Mouse (Mus musculus): ENCODE results near the gene Fanca. TPM values are rescaled to one million over a fixed set of nuclear protein-coding genes. Genes with fewer than 3 reads are reported as not detected.

Gene Fanca
- polyA plus RNA-seq, 1 experiment from 2014 or later = 20.9 TPM

- peaks cover 36% of the 10 kb centered on the region for H3K4me1 ChIP-seq
- H3K9me3 ChIP-seq (replicated peaks) = no peaks in the 10 kb centered on the region
- H3K27me3 ChIP-seq = no peaks in the 10 kb centered on the region
- 0 out of 2 replicates have a peak overlapping the region, but pooled peaks have one; percentile 25 for H3K9ac ChIP-seq
- H3K4me2 ChIP-seq (replicated peaks) = peak overlapping the region; percentile 98; the same call in 1 of the 2 replicates
- 0 out of 2 replicates have a peak overlapping the region, but pooled peaks have one; percentile 7 for H3K4me3 ChIP-seq
- ATAC-seq (ENCODE audit: low FRiP score) = no peak
- H3K27ac ChIP-seq = peak overlapping the region; percentile 44; the same call in 1 of the 2 replicates
- 65% methylated on average over 3 of the region's 3 CpGs for WGBS
- peaks cover 56% of the 10 kb centered on the region for H3K36me3 ChIP-seq
These were observed 61.3 kb downstream of the Fanca start for GRCm38 (mm10) chr8:123257114-123257513.

- Histone ChIP-seq H3K9ac (peak overlapping the region; percentile 92), H3K4me1 (peaks cover 36% of the 10 kb centered on the region), H3K4me2 (replicated peaks) (peak overlapping the region; percentile 98), H3K9me3 (replicated peaks) (no peaks in the 10 kb centered on the region), H3K36me3 (peaks cover 58% of the 10 kb centered on the region), H3K27me3 (no peaks in the 10 kb centered on the region), H3K27ac (no peak overlapping the region), H3K4me3 (peak overlapping the region; percentile 75)
- ATAC-seq (ENCODE audit: low FRiP score) = no peak
- 67% methylated on average over 6 of the region's 6 CpGs for WGBS
These were observed 63.2 kb downstream of the Fanca start for GRCm38 (mm10) chr8:123255170-123255569.

GRCm38 (mm10) chr8:123254099-123254885, 64.1 kb downstream of the Fanca start, which contains the start of the genes Zfp276 and Vps9d1:
Gene Zfp276 (plus strand): TSS chr8:123254195.
Gene Vps9d1 (minus strand): TSS chr8:123254348.
- peak within 1 kb of the TSS; percentile 82 for H3K27ac ChIP-seq
- H3K27me3 ChIP-seq = no peaks in the 10 kb centered on the region
- H3K9ac ChIP-seq = peak within 1 kb of the TSS; percentile 92
- ATAC-seq (ENCODE audit: low FRiP score) = peak; percentile 93
- peak within 1 kb of the TSS; percentile 75 for H3K4me3 ChIP-seq
- no peaks in the 10 kb centered on the region for H3K9me3 ChIP-seq (replicated peaks)
- peak within 1 kb of the TSS; percentile 98 for H3K4me2 ChIP-seq (replicated peaks)
- under 1% methylated on average over 87 of the region's 99 CpGs for WGBS
- peaks cover 58% of the 10 kb centered on the region for H3K36me3 ChIP-seq
- H3K4me1 ChIP-seq = peaks cover 36% of the 10 kb centered on the region

GRCm38 (mm10) chr8:123253451-123254098, 64.8 kb downstream of the Fanca start:
- Histone ChIP-seq H3K27ac (peak overlapping the region; percentile 82), H3K9ac (peak overlapping the region; percentile 92), H3K9me3 (replicated peaks) (no peaks in the 10 kb centered on the region), H3K4me1 (peaks cover 36% of the 10 kb centered on the region), H3K27me3 (no peaks in the 10 kb centered on the region), H3K4me2 (replicated peaks) (peak overlapping the region; percentile 98), H3K4me3 (peak overlapping the region; percentile 75), H3K36me3 (peaks cover 58% of the 10 kb centered on the region)
- ATAC-seq (ENCODE audit: low FRiP score) = peak; percentile 70
- WGBS = 2% methylated on average over 33 of the region's 40 CpGs

DNA sequence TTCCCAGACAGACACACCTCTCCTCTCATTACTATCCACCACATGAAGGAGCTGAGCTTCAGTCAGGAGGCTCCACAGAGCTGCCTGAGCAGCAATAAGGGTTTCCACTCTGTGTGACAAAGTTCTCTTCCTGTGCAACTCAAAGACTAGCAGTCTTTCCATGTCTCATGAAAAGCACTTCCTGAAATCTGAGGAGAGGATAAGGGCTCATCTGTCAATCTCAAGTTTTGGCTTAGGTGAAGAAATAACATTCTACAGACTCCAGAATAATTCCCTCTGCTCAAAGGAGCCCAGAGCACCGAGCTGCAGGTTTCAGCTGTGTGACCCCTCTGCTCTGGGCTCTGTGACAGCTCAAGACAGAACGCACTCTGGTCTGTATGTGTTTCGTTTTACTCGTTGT, 65.5 kb downstream of the Fanca start:
- no peak for ATAC-seq (ENCODE audit: low FRiP score)
- peak overlapping the region; percentile 75 for H3K4me3 ChIP-seq
- no peaks in the 10 kb centered on the region for H3K9me3 ChIP-seq (replicated peaks)
- H3K4me1 ChIP-seq = peaks cover 36% of the 10 kb centered on the region
- H3K36me3 ChIP-seq = peaks cover 58% of the 10 kb centered on the region
- peak overlapping the region; percentile 82; the same call in 1 of the 2 replicates for H3K27ac ChIP-seq
- 64% methylated on average over 4 of the region's 4 CpGs for WGBS
- H3K4me2 ChIP-seq (replicated peaks) = peak overlapping the region; percentile 98
- H3K9ac ChIP-seq = peak overlapping the region; percentile 92
- no peaks in the 10 kb centered on the region for H3K27me3 ChIP-seq

DNA sequence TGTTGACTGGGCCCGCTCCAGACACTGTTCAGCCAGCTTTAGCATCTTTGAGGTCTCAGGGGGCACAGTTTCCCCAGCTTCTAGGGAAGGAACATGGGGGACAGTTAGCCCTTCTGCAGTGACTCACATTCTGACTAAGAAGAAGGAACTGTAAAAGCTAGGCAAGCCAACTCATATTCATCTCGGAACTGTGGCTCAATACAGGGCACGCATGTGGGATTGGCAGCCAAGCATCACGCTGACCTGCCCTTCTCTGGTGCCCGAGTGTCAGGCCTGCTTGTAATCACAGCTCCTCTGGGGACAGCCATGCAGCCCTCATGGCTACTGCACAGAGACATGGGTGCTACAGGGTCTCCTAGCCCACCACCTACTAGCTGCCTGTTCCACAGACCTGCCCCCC, 67.4 kb downstream of the Fanca start:
- Histone ChIP-seq H3K27me3 (no peaks in the 10 kb centered on the region), H3K9ac (no peak overlapping the region), H3K9me3 (replicated peaks) (no peaks in the 10 kb centered on the region), H3K4me3 (no peak overlapping the region), H3K4me1 (peaks cover 26% of the 10 kb centered on the region), H3K27ac (no peak overlapping the region), H3K36me3 (peaks cover 62% of the 10 kb centered on the region), H3K4me2 (replicated peaks) (no peak overlapping the region)
- ATAC-seq (ENCODE audit: low FRiP score) = no peak
- 91% methylated on average over 5 of the region's 5 CpGs for WGBS

DNA sequence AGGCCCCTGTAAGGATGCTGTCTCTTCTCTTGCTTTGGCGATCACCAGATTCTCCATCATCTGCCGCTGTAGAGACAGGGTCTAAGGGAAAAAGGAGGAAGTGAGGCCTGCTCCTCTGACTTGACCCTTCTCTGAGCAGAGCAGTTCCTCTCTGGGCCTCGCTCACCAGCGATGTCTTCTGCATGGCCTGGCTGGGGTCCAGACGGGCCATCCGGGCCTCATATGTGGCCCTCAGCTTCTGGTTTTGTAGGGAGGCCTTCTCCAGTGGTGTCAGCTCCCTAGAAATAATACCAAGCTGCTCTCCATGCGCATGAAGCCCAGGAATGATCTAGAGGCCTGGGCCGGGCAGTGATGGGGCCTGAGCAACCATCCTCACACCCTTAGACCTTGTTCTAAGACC, 69.8 kb downstream of the Fanca start:
- Histone ChIP-seq H3K4me3 (no peak overlapping the region), H3K27ac (no peak overlapping the region), H3K9me3 (replicated peaks) (no peaks in the 10 kb centered on the region), H3K27me3 (no peaks in the 10 kb centered on the region), H3K36me3 (peaks cover 85% of the 10 kb centered on the region), H3K4me2 (replicated peaks) (no peak overlapping the region), H3K4me1 (peaks cover 13% of the 10 kb centered on the region), H3K9ac (no peak overlapping the region)
- 93% methylated on average over 8 of the region's 8 CpGs for WGBS
- ATAC-seq (ENCODE audit: low FRiP score) = no peak

GRCm38 (mm10) chr8:123247748-123248147, 70.6 kb downstream of the Fanca start:
- peaks cover 93% of the 10 kb centered on the region for H3K36me3 ChIP-seq
- 95% methylated on average over 6 of the region's 6 CpGs for WGBS

DNA sequence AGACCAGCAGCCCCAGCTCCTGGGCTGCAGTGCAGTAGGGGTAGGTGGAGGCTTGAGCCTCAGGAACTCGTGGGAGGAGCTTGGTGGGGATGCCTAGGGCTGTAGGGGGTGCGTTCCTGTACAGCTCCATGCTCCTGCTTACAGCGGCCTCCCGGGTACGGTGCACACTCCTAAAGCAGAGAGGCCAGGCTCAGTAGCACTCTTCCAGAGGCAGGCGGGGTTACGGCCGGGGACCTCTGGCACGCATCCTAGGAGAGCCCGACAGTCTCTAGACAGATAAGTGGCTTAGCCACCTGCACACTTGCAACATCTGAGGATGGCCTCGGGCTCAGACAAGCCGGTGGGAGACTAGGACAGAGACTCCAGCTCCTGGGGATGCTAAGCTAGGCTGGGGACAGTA, 72.8 kb downstream of the Fanca start:
- ATAC-seq (ENCODE audit: low FRiP score) = no peak
- H3K36me3 ChIP-seq = peaks cover 94% of the 10 kb centered on the region

More at GRCm38 (mm10) chr8:123247748-123248147, 70.6 kb downstream of the Fanca start:
- Histone ChIP-seq H3K27ac (no peak overlapping the region), H3K4me1 (peaks cover 5% of the 10 kb centered on the region), H3K27me3 (no peaks in the 10 kb centered on the region), H3K4me2 (replicated peaks) (no peak overlapping the region), H3K4me3 (no peak overlapping the region), H3K9me3 (replicated peaks) (no peaks in the 10 kb centered on the region), H3K9ac (no peak overlapping the region)
- ATAC-seq (ENCODE audit: low FRiP score) = no peak

GRCm38 (mm10) chr8:123244382-123244781, 74.0 kb downstream of the Fanca start:
- no peaks in the 10 kb centered on the region for H3K27me3 ChIP-seq
- H3K4me1 ChIP-seq = no peaks in the 10 kb centered on the region
- H3K4me3 ChIP-seq = no peak overlapping the region
- no peaks in the 10 kb centered on the region for H3K9me3 ChIP-seq (replicated peaks)
- no peak overlapping the region for H3K4me2 ChIP-seq (replicated peaks)
- ATAC-seq (ENCODE audit: low FRiP score) = no peak
- H3K36me3 ChIP-seq = peaks cover 83% of the 10 kb centered on the region
- WGBS = 91% methylated on average over 4 of the region's 4 CpGs
- no peak overlapping the region for H3K9ac ChIP-seq
- no peak overlapping the region for H3K27ac ChIP-seq

More for the DNA sequence above, 72.8 kb downstream of the Fanca start:
- H3K4me1 ChIP-seq = no peaks in the 10 kb centered on the region
- H3K9me3 ChIP-seq (replicated peaks) = no peaks in the 10 kb centered on the region
- no peak overlapping the region for H3K9ac ChIP-seq
- no peak overlapping the region for H3K4me2 ChIP-seq (replicated peaks)
- WGBS = 92% methylated on average over 12 of the region's 12 CpGs
- no peaks in the 10 kb centered on the region for H3K27me3 ChIP-seq
- H3K4me3 ChIP-seq = no peak overlapping the region
- H3K27ac ChIP-seq = no peak overlapping the region

DNA sequence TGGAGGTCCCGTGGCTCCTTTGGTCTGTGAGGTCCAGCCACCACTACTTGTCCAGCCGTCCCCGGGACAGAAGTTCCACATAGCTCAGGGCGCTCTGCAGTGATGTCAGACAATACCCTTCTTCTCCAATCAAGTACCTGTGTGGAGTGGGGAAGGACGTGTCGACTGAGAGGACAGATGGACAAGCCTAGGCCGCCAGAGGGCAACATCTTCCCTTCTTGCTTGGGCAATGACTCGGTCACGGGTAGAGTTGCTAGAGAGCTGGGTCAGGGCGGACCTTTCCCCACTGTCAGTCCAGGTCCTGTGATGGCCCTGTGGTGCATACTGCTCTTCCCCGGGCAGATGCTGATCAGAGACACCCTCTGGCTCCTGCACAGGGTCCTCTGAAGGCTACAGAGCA, 75.3 kb downstream of the Fanca start:
- no peak overlapping the region for H3K27ac ChIP-seq
- H3K9me3 ChIP-seq (replicated peaks) = no peaks in the 10 kb centered on the region
- no peak overlapping the region for H3K9ac ChIP-seq
- WGBS = 71% methylated on average over 11 of the region's 11 CpGs
- ATAC-seq (ENCODE audit: low FRiP score) = no peak
- H3K36me3 ChIP-seq = peaks cover 70% of the 10 kb centered on the region
- no peak overlapping the region for H3K4me2 ChIP-seq (replicated peaks)
- no peak overlapping the region for H3K4me3 ChIP-seq
- H3K4me1 ChIP-seq = no peaks in the 10 kb centered on the region
- H3K27me3 ChIP-seq = no peaks in the 10 kb centered on the region

DNA sequence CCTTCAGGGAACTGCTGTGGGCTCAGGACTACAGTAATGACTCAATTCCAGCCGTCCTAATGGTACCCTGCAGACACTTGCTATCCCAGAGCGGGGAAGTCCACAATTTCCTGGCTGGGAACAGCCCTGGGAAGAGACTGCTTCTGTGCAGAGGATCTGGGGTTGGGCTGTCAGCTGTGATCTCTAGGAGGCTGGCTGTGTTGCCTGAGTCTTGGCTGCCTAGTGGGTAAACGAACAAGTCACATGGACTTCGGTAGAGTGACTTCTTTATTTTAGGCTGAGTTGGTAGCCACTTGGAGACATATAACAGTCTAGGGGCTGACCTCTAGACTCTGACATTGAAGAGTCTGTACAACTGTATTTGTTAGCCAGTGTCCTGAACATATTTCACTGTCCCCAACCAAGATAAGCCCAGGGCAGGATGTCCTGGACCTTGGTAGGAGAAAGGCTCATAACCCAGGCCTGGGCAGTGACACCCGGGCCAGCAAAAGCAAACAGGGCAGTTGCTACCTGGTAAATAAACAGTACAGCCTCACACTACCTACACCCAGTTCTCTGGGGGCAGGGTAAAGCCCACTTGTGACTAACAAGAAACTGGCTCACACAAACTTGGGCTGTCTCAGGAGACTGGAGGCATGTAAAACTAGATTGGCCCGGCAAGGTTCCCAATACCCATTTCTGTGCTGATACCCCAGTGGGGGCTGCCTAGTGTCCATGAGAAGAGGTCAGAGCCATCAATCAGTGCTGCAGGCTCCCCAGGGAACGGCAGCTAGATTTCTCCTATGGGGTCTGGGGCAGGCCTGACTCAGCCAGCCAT, 76.1 kb downstream of the Fanca start:
- no peak overlapping the region for H3K27ac ChIP-seq
- H3K36me3 ChIP-seq = peaks cover 62% of the 10 kb centered on the region

More for the DNA sequence above, 76.1 kb downstream of the Fanca start:
- H3K9me3 ChIP-seq (replicated peaks) = no peaks in the 10 kb centered on the region
- H3K4me3 ChIP-seq = no peak overlapping the region
- ATAC-seq (ENCODE audit: low FRiP score) = no peak
- H3K27me3 ChIP-seq = peaks cover 3% of the 10 kb centered on the region
- H3K4me2 ChIP-seq (replicated peaks) = no peak overlapping the region
- no peak overlapping the region for H3K9ac ChIP-seq
- no peaks in the 10 kb centered on the region for H3K4me1 ChIP-seq
- WGBS = 85% methylated on average over 7 of the region's 7 CpGs
